Mouse (Mus musculus) bone marrow, adult 2 months (tissue): ENCODE data around the gene Sarm1.

ENCODE experiments used
- CTCF ChIP-seq: fragments of 200-500 bp; IDR thresholded peaks from 2 replicates; pipeline ENCODE4 v1.5.1; 2011; ENCODE audit warnings: low read length, control low read depth; ENCODE audit not compliant: control insufficient read depth, insufficient read depth
- POLR2A ChIP-seq: fragments of 200-500 bp; IDR thresholded peaks from 2 replicates; pipeline ENCODE4 v1.6.1; 2011; ENCODE audit warnings: low read depth, mild to moderate bottlenecking, control low read depth, low read length, borderline replicate concordance; ENCODE audit not compliant: control insufficient read depth

DNA sequence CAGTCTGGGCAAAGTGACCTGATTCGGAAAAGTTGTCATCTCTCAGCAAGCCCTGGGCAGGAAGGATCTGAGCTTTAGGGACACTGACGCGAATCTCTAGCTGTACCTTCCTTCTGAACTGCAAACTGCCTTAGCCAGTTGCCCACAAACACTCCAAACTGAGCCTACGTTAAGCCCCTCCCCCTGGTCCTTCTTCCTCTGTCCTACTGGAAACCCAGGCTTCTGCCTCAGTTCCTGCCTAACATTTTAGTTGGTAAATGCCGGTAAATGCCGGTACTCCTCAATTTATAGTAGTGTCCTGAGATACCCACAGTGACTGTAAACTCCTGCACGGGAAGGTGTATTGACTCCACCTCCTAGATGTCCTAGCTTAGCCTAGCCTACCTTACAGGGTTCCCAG is 13.9 kb downstream of the Sarm1 start:
- TF ChIP-seq POLR2A, result no peak
- no peak for TF ChIP-seq CTCF
